Mouse (Mus musculus): ENCODE data around the gene Myo1e. TPM values are rescaled to one million over a fixed set of nuclear protein-coding genes. Genes with fewer than 3 reads are reported as not detected.
A peak's percentile ranks its signal among the peaks of the same experiment; 100 is the strongest.

Myo1e gene
- polyA plus RNA-seq, 1 experiment from 2014 or later: 7.9 TPM

GRCm38 (mm10) chr9:70384958-70385728, 178.0 kb downstream of the Myo1e start:
- WGBS: 91% methylated on average over 18 of the region's 18 CpGs
- H3K9ac ChIP-seq: no peak overlapping the region
- H3K27me3 ChIP-seq: no peaks in the 10 kb centered on the region
- no peaks in the 10 kb centered on the region; the same call in none of the 2 replicates for H3K36me3 ChIP-seq
- H3K4me3 ChIP-seq: no peak overlapping the region
- ATAC-seq (ENCODE audit: low read depth): no peak
- H3K4me1 ChIP-seq (replicated peaks): no peaks in the 10 kb centered on the region
- no peaks in the 10 kb centered on the region for H3K9me3 ChIP-seq
- no peak overlapping the region for H3K4me2 ChIP-seq
- H3K27ac ChIP-seq (replicated peaks): no peak overlapping the region

DNA sequence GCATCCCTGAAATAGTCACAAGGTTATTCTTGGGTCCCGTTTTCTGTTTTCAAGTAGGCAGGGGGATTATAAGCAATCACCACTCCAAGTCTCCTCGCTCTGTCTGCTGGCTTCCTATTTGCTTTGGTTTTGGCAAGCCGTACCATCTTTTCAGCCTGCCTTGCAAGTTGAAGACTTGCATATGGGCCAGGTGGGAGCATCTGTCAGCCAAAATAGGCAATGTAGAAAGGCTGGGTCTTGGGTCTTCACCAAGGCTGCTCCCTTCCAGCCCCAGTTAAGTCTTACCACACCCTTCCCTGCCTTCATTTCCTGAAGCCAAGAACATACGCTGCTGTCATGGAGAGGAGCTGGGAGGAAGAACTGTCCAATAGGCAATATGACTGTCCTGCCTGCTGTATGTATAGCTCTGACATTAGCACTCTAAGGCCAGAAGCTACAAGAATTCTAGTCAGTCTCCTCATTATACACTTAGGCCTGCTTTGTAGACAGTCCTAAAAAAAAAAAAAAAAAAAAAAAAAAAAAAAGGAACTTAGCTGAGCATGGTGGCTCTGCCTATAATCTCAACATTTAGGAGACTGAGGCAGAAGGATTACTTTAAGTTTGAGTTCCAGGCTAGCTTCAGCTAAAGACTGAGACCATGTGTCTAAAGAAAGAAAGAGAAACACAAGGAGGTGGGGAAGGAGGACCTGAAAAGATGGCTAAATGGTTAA, 180.4 kb downstream of the Myo1e start:
- Histone ChIP-seq H3K4me2 (no peak overlapping the region), H3K27me3 (no peaks in the 10 kb centered on the region), H3K4me3 (no peak overlapping the region), H3K27ac (replicated peaks) (no peak overlapping the region), H3K9me3 (no peaks in the 10 kb centered on the region), H3K9ac (no peak overlapping the region), H3K4me1 (replicated peaks) (peaks cover 6% of the 10 kb centered on the region), H3K36me3 (no peaks in the 10 kb centered on the region; the same call in none of the 2 replicates)
- no peak for ATAC-seq (ENCODE audit: low read depth)
- 97% methylated on average over 4 of the region's 4 CpGs for WGBS

GRCm38 (mm10) chr9:70389548-70389947, 182.4 kb downstream of the Myo1e start:
- Histone ChIP-seq H3K27me3 (no peaks in the 10 kb centered on the region), H3K4me2 (no peak overlapping the region), H3K9me3 (no peaks in the 10 kb centered on the region), H3K4me3 (no peak overlapping the region), H3K27ac (replicated peaks) (no peak overlapping the region), H3K9ac (no peak overlapping the region), H3K36me3 (no peaks in the 10 kb centered on the region; the same call in 1 of the 2 replicates), H3K4me1 (replicated peaks) (peaks cover 6% of the 10 kb centered on the region)
- ATAC-seq (ENCODE audit: low read depth): no peak
- 91% methylated on average over 3 of the region's 3 CpGs for WGBS

DNA sequence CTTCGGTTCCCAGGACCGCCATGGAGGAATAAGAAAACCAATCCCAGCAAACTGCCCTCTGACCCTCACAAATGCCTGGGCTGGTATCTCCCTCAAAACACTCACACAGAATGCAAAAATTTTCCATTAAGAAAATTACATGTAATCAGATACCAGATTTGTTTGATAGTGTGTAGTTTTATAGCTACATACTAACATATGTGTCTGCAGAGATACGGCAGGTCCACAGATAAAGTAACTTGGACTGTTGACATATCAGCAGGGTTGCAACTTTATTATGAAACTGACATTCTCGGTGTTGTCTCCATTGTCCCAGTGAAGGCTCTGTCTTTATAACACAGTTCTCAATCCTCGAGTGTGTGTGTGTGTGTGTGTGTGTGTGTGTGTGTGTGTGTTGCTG, 183.9 kb downstream of the Myo1e start:
- peaks cover 6% of the 10 kb centered on the region for H3K4me1 ChIP-seq (replicated peaks)
- no peak overlapping the region for H3K9ac ChIP-seq
- H3K27me3 ChIP-seq: no peaks in the 10 kb centered on the region
- H3K36me3 ChIP-seq: no peaks in the 10 kb centered on the region
- H3K27ac ChIP-seq (replicated peaks): no peak overlapping the region
- no peak for ATAC-seq (ENCODE audit: low read depth)
- 88% methylated on average over 5 of the region's 5 CpGs for WGBS
- H3K4me2 ChIP-seq: no peak overlapping the region
- no peaks in the 10 kb centered on the region for H3K9me3 ChIP-seq
- H3K4me3 ChIP-seq: no peak overlapping the region

DNA sequence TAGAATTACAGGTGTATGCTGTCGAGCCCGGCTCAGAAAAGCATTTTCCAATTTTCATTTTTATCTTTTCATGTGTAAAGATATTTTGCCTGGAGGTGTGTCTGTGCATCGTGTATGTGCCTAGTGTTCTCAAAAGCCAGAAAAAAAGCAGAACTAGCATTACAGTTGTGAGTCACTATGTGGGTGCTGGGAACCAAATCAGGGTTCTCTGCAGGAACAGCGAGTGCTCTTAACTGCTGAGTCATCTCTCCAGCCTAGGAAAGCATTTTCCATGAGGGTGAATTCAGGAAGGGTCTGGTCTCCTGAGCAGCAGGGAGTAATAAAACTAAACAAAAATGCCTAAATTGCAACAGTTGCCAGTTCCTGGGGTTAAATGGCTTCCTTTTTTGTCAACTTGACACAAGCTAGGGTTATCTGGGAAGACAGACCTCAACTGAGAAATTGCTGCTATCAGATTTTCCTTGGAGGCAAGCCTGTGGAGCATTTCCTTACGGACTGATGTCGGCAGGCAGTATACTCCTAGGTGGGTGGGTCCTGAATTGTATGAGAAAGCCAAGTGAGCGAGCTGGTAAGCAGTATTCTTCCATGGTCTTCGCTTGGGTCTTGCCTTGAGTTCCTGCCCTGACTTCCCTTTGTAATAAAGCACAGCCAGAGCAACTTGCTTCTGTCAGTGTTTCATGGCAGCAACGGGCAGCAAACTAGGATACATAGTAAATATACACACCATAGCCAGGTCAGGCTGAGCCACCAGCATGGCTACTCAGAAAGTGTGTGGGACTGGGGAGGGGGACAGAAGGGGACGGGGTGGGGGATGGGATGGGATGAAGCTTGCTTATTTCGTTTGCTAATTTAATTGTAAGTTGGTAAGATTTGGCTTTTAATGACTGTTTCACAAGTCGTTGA, 184.8 kb downstream of the Myo1e start:
- peak; percentile 40; the same call in 1 of the 2 replicates for ATAC-seq (ENCODE audit: low read depth)
- Histone ChIP-seq H3K4me2 (no peak overlapping the region), H3K4me1 (replicated peaks) (peaks cover 6% of the 10 kb centered on the region), H3K27ac (replicated peaks) (no peak overlapping the region), H3K27me3 (no peaks in the 10 kb centered on the region), H3K4me3 (no peak overlapping the region), H3K9me3 (no peaks in the 10 kb centered on the region), H3K36me3 (no peaks in the 10 kb centered on the region), H3K9ac (no peak overlapping the region)
- WGBS: 81% methylated on average over 12 of the region's 12 CpGs

DNA sequence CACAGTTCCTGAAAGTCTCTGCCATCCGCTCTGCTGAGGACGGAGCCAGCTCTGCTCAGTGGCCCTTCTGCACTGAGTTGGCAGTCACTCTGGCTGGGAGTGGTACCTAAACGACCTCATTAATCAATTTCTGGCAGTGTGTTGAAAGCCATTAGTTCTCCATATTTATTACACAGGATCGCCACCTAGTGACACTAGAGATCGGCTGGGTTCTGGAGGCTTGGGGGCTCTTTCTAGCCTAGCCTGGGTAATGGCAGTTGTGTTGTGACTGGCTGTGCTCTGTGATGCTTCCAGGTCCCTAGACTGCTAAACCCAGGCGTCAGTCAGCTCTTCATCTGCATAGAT, 185.4 kb downstream of the Myo1e start:
- Histone ChIP-seq H3K9me3 (no peaks in the 10 kb centered on the region), H3K9ac (no peak overlapping the region), H3K4me2 (no peak overlapping the region), H3K4me3 (no peak overlapping the region), H3K36me3 (no peaks in the 10 kb centered on the region), H3K4me1 (replicated peaks) (peaks cover 6% of the 10 kb centered on the region), H3K27ac (replicated peaks) (no peak overlapping the region), H3K27me3 (no peaks in the 10 kb centered on the region)
- WGBS: 21% methylated on average over 6 of the region's 6 CpGs
- peak; percentile 75; the same call in 1 of the 2 replicates for ATAC-seq (ENCODE audit: low read depth)

GRCm38 (mm10) chr9:70395617-70396016, 188.5 kb downstream of the Myo1e start:
- Histone ChIP-seq H3K4me2 (no peak overlapping the region), H3K4me3 (no peak overlapping the region), H3K9ac (no peak overlapping the region), H3K27ac (replicated peaks) (no peak overlapping the region), H3K36me3 (no peaks in the 10 kb centered on the region), H3K9me3 (no peaks in the 10 kb centered on the region), H3K27me3 (no peaks in the 10 kb centered on the region), H3K4me1 (replicated peaks) (peaks cover 6% of the 10 kb centered on the region)
- WGBS: 91% methylated on average over 12 of the region's 12 CpGs
- ATAC-seq (ENCODE audit: low read depth): no peak

DNA sequence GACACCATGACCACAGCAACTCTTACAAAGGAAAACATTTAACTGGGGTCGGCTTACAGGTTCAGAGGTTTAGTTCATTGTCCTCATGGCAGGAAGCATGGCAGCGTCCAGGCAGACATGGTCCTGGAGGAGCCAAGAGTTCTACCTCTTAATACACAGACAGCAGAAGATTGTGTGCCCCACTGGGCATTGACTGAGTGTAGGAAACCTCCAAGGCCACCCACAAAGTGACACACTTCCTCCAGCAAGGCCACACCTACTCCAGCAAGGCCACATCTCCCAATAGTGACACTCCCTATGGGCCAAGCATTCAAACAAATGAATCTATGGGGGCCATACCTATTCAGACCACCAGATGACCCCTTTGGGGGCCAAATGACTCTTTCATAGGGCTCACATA, 188.9 kb downstream of the Myo1e start:
- no peaks in the 10 kb centered on the region for H3K36me3 ChIP-seq
- ATAC-seq (ENCODE audit: low read depth): no peak
- H3K4me2 ChIP-seq: no peak overlapping the region
- WGBS: 88% methylated on average over 2 of the region's 2 CpGs
- no peaks in the 10 kb centered on the region for H3K9me3 ChIP-seq
- H3K27ac ChIP-seq (replicated peaks): no peak overlapping the region
- no peak overlapping the region for H3K9ac ChIP-seq
- H3K4me3 ChIP-seq: no peak overlapping the region
- no peaks in the 10 kb centered on the region for H3K27me3 ChIP-seq
- peaks cover 6% of the 10 kb centered on the region for H3K4me1 ChIP-seq (replicated peaks)

- no peak for ATAC-seq (ENCODE audit: low read depth)
- 96% methylated on average over 8 of the region's 8 CpGs for WGBS
- H3K4me2 ChIP-seq: no peak overlapping the region
- H3K9ac ChIP-seq: no peak overlapping the region
- H3K9me3 ChIP-seq: no peaks in the 10 kb centered on the region
- no peak overlapping the region for H3K4me3 ChIP-seq
- H3K27ac ChIP-seq (replicated peaks): no peak overlapping the region
- H3K36me3 ChIP-seq: peaks cover 10% of the 10 kb centered on the region
- no peaks in the 10 kb centered on the region for H3K4me1 ChIP-seq (replicated peaks)
- H3K27me3 ChIP-seq: no peaks in the 10 kb centered on the region
These were observed 194.9 kb downstream of the Myo1e start for GRCm38 (mm10) chr9:70401937-70402539.

- ATAC-seq (ENCODE audit: low read depth): no peak
- Histone ChIP-seq H3K4me3 (no peak overlapping the region), H3K9me3 (no peaks in the 10 kb centered on the region), H3K4me1 (replicated peaks) (no peaks in the 10 kb centered on the region), H3K36me3 (peaks cover 54% of the 10 kb centered on the region), H3K27ac (replicated peaks) (no peak overlapping the region), H3K9ac (no peak overlapping the region), H3K27me3 (no peaks in the 10 kb centered on the region), H3K4me2 (no peak overlapping the region)
- 96% methylated on average over 3 of the region's 3 CpGs for WGBS
These were observed 199.4 kb downstream of the Myo1e start for GRCm38 (mm10) chr9:70406596-70406995.

DNA sequence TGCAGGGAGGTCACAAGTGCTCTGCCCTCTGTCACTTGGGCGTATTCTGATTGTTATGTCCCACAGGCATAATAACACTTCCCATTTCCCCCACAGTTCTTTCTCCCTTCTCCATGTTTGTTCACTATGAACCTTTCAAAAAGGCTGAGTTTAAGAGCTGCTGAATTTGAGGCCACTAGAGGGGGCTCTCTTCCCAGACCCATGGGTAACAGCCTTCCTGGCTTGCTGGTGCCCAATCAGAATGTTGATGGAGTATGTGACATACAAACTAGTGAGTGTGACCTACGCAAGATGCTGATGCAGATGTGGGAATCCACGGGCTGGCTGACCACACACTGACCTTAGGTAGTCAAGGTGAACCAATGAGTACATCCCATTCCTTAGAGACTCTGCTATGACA, 201.6 kb downstream of the Myo1e start:
- 87% methylated on average over 3 of the region's 3 CpGs for WGBS
- no peak overlapping the region for H3K9ac ChIP-seq
- no peak overlapping the region for H3K4me2 ChIP-seq
- no peak overlapping the region for H3K4me3 ChIP-seq
- no peaks in the 10 kb centered on the region for H3K27me3 ChIP-seq
- H3K4me1 ChIP-seq (replicated peaks): no peaks in the 10 kb centered on the region
- no peak for ATAC-seq (ENCODE audit: low read depth)
- no peak overlapping the region for H3K27ac ChIP-seq (replicated peaks)
- H3K9me3 ChIP-seq: no peaks in the 10 kb centered on the region
- H3K36me3 ChIP-seq: peaks cover 71% of the 10 kb centered on the region

- Histone ChIP-seq H3K27me3 (no peaks in the 10 kb centered on the region), H3K9me3 (no peaks in the 10 kb centered on the region), H3K27ac (replicated peaks) (no peak overlapping the region), H3K4me1 (replicated peaks) (no peaks in the 10 kb centered on the region), H3K4me2 (no peak overlapping the region), H3K4me3 (no peak overlapping the region), H3K36me3 (peaks cover 75% of the 10 kb centered on the region), H3K9ac (no peak overlapping the region)
- ATAC-seq (ENCODE audit: low read depth): no peak
- WGBS: 96% methylated on average over 8 of the region's 8 CpGs
These were observed 202.6 kb downstream of the Myo1e start for GRCm38 (mm10) chr9:70409743-70410142.

Data from neural tube, embryonic 13.5 days (tissue).